Mouse (Mus musculus) forebrain, embryonic 16.5 days (tissue): Measurements from ENCODE around the gene Abtb1. TPM values are rescaled to one million over a fixed set of nuclear protein-coding genes. Genes with fewer than 3 reads are reported as not detected.

ENCODE experiments used
- ATAC-seq: fragments of 200-750 bp; cut with Nextera tagmentation; 2 replicates; pipeline ENCODE4 v1.8.0; 2017; ENCODE audit warnings: mild to moderate bottlenecking, moderate library complexity
- H3K27ac ChIP-seq: fragments of 300-500 bp; sonication (generic); 2 replicates; pipeline ENCODE4 v1.5.1; 2014; ENCODE audit warnings: low read length, control low read depth
- H3K27me3 ChIP-seq: fragments of 300-500 bp; sonication (generic); replicated peaks from 2 replicates; pipeline ENCODE4 v1.6.1; 2014; ENCODE audit warnings: low read length; ENCODE audit not compliant: control insufficient read depth, insufficient read depth
- H3K36me3 ChIP-seq: fragments of 300-500 bp; sonication (generic); 2 replicates; pipeline ENCODE4 v1.6.1; 2014; ENCODE audit not compliant: control insufficient read depth, insufficient read depth
- H3K4me1 ChIP-seq: fragments of 300-500 bp; sonication (generic); replicated peaks from 2 replicates; pipeline ENCODE4 v1.6.1; 2014; ENCODE audit warnings: low read length; ENCODE audit not compliant: control insufficient read depth, insufficient read depth
- H3K4me2 ChIP-seq: fragments of 300-500 bp; sonication (generic); 2 replicates; pipeline ENCODE4 v1.6.1; 2014; ENCODE audit warnings: mild to moderate bottlenecking, low read length, control low read depth
- H3K4me3 ChIP-seq: fragments of 300-500 bp; sonication (generic); replicated peaks from 2 replicates; pipeline ENCODE4 v1.5.1; 2014; ENCODE audit warnings: mild to moderate bottlenecking, low read length, control low read depth
- H3K9ac ChIP-seq: fragments of 300-500 bp; sonication (generic); replicated peaks from 2 replicates; pipeline ENCODE4 v1.6.1; 2014; ENCODE audit warnings: low read depth, low read length, control low read depth
- H3K9me3 ChIP-seq: fragments of 300-500 bp; sonication (generic); 2 replicates; pipeline ENCODE4 v1.6.1; 2016; ENCODE audit warnings: low read length; ENCODE audit not compliant: control insufficient read depth
- WGBS: fragments of 180-500 bp; shearing (Covaris S2); extraction: QIAGEN DNeasy Blood & Tissue Kit; methylation state at CpG from one replicate; pipeline ENCODE4 v1.1.7; 2014; 5-methylcytosine and 5-hydroxymethylcytosine counted together
- polyA plus RNA-seq: library from polyadenylated mRNA; unstranded; fragments of >200 nt; fragmentation: Nextera tagmentation; extraction: Ambion mirVana; gene quantifications from 2 replicates; pipeline ENCODE4 v1.2.1, GENCODE M21; 2015

The Abtb1 gene
- polyA plus RNA-seq, 1 experiment from 2014 or later, result 44.7 TPM

- 0 out of 2 replicates have a peak, but pooled peaks cover 2% of the 10 kb centered on the region for H3K9me3 ChIP-seq
- H3K4me1 ChIP-seq, result no peaks in the 10 kb centered on the region
- H3K4me3 ChIP-seq, result no peak overlapping the region
- ATAC-seq, result no peak
- no peaks in the 10 kb centered on the region for H3K27me3 ChIP-seq
- 77% methylated on average over 7 of the region's 7 CpGs for WGBS
- peaks cover 46% of the 10 kb centered on the region for H3K36me3 ChIP-seq
- H3K4me2 ChIP-seq, result no peak overlapping the region
- H3K9ac ChIP-seq, result no peak overlapping the region
- no peak overlapping the region for H3K27ac ChIP-seq
Measured at GRCm38 (mm10) chr6:88858341-88858740, 16.6 kb upstream of the Abtb1 start.

- Histone ChIP-seq H3K4me2 (no peak overlapping the region), H3K36me3 (peaks cover 43% of the 10 kb centered on the region), H3K9me3 (0 out of 2 replicates have a peak, but pooled peaks cover 2% of the 10 kb centered on the region), H3K27me3 (no peaks in the 10 kb centered on the region), H3K4me1 (no peaks in the 10 kb centered on the region), H3K4me3 (no peak overlapping the region), H3K27ac (no peak overlapping the region), H3K9ac (no peak overlapping the region)
- 86% methylated on average over 6 of the region's 6 CpGs for whole genome bisulfite sequencing
- ATAC-seq, result no peak
Measured at GRCm38 (mm10) chr6:88857830-88858229, 16.0 kb upstream of the Abtb1 start.

- no peak for ATAC-seq
- H3K9me3 ChIP-seq, result 0 out of 2 replicates have a peak, but pooled peaks cover 2% of the 10 kb centered on the region
- no peak overlapping the region for H3K4me3 ChIP-seq
- H3K4me2 ChIP-seq, result no peak overlapping the region
- H3K4me1 ChIP-seq, result no peaks in the 10 kb centered on the region
- no peak overlapping the region for H3K27ac ChIP-seq
- 49% methylated on average over 9 of the region's 9 CpGs for WGBS
- peaks cover 40% of the 10 kb centered on the region for H3K36me3 ChIP-seq
- no peaks in the 10 kb centered on the region for H3K27me3 ChIP-seq
- no peak overlapping the region for H3K9ac ChIP-seq
Measured at GRCm38 (mm10) chr6:88857249-88857648, 15.5 kb upstream of the Abtb1 start.

GRCm38 (mm10) chr6:88855636-88856035 lies 13.9 kb upstream of the Abtb1 start:
- peaks cover 31% of the 10 kb centered on the region for H3K36me3 ChIP-seq
- ATAC-seq, result no peak; the same call in 1 of the 2 replicates
- no peaks in the 10 kb centered on the region for H3K9me3 ChIP-seq
- no peak overlapping the region for H3K9ac ChIP-seq
- WGBS, result 18% methylated on average over 5 of the region's 5 CpGs
- H3K27me3 ChIP-seq, result no peaks in the 10 kb centered on the region
- no peak overlapping the region for H3K4me3 ChIP-seq
- H3K27ac ChIP-seq, result no peak overlapping the region
- no peaks in the 10 kb centered on the region for H3K4me1 ChIP-seq
- no peak overlapping the region for H3K4me2 ChIP-seq

GRCm38 (mm10) chr6:88854509-88854908 lies 12.7 kb upstream of the Abtb1 start:
- Histone ChIP-seq H3K36me3 (peaks cover 22% of the 10 kb centered on the region), H3K9me3 (no peaks in the 10 kb centered on the region)
- WGBS, result 83% methylated on average over 5 of the region's 5 CpGs

GRCm38 (mm10) chr6:88850034-88850433 lies 8.2 kb upstream of the Abtb1 start:
- H3K9me3 ChIP-seq, result no peaks in the 10 kb centered on the region
- 91% methylated on average over 7 of the region's 7 CpGs for WGBS
- ATAC-seq, result no peak
- no peak overlapping the region for H3K27ac ChIP-seq
- H3K4me1 ChIP-seq, result no peaks in the 10 kb centered on the region
- H3K27me3 ChIP-seq, result no peaks in the 10 kb centered on the region
- no peak overlapping the region for H3K4me2 ChIP-seq
- H3K4me3 ChIP-seq, result no peak overlapping the region
- no peak overlapping the region for H3K9ac ChIP-seq
- peaks cover 34% of the 10 kb centered on the region for H3K36me3 ChIP-seq

More at GRCm38 (mm10) chr6:88854509-88854908, 12.7 kb upstream of the Abtb1 start:
- H3K9ac ChIP-seq, result no peak overlapping the region
- no peaks in the 10 kb centered on the region for H3K27me3 ChIP-seq
- H3K4me2 ChIP-seq, result no peak overlapping the region
- no peak for ATAC-seq
- no peaks in the 10 kb centered on the region for H3K4me1 ChIP-seq
- no peak overlapping the region for H3K27ac ChIP-seq
- H3K4me3 ChIP-seq, result no peak overlapping the region

- no peak overlapping the region for H3K27ac ChIP-seq
- H3K4me1 ChIP-seq, result no peaks in the 10 kb centered on the region
- H3K27me3 ChIP-seq, result no peaks in the 10 kb centered on the region
- H3K36me3 ChIP-seq, result peaks cover 34% of the 10 kb centered on the region
- H3K9ac ChIP-seq, result no peak overlapping the region
- ATAC-seq, result no peak
- H3K9me3 ChIP-seq, result no peaks in the 10 kb centered on the region
- no peak overlapping the region for H3K4me3 ChIP-seq
- 45% methylated on average over 4 of the region's 4 CpGs for WGBS
- H3K4me2 ChIP-seq, result no peak overlapping the region
Measured at GRCm38 (mm10) chr6:88849270-88849669, 7.5 kb upstream of the Abtb1 start.

GRCm38 (mm10) chr6:88847571-88847970 lies 5.8 kb upstream of the Abtb1 start:
- Histone ChIP-seq H3K4me2 (no peak overlapping the region), H3K9ac (no peak overlapping the region), H3K36me3 (peaks cover 34% of the 10 kb centered on the region), H3K4me1 (peaks cover 7% of the 10 kb centered on the region), H3K9me3 (no peaks in the 10 kb centered on the region), H3K27ac (no peak overlapping the region), H3K4me3 (no peak overlapping the region), H3K27me3 (no peaks in the 10 kb centered on the region)
- WGBS, result 77% methylated on average over 2 of the region's 2 CpGs
- no peak for ATAC-seq

- Histone ChIP-seq H3K4me3 (no peak overlapping the region), H3K27me3 (no peaks in the 10 kb centered on the region), H3K9me3 (no peaks in the 10 kb centered on the region), H3K4me2 (no peak overlapping the region), H3K36me3 (peaks cover 26% of the 10 kb centered on the region), H3K27ac (no peak overlapping the region), H3K4me1 (peaks cover 19% of the 10 kb centered on the region), H3K9ac (no peak overlapping the region)
- no peak for ATAC-seq
- 86% methylated on average over 7 of the region's 7 CpGs for WGBS
Measured at GRCm38 (mm10) chr6:88844901-88845565, 3.2 kb upstream of the Abtb1 start.
